Mouse (Mus musculus): ENCODE measurements around the gene Phgdh. TPM values are rescaled to one million over a fixed set of nuclear protein-coding genes. Genes with fewer than 3 reads are reported as not detected.

Phgdh gene
- polyA plus RNA-seq (2012; rRNA removed), result 108 and 129 TPM in 2 replicates

DNA sequence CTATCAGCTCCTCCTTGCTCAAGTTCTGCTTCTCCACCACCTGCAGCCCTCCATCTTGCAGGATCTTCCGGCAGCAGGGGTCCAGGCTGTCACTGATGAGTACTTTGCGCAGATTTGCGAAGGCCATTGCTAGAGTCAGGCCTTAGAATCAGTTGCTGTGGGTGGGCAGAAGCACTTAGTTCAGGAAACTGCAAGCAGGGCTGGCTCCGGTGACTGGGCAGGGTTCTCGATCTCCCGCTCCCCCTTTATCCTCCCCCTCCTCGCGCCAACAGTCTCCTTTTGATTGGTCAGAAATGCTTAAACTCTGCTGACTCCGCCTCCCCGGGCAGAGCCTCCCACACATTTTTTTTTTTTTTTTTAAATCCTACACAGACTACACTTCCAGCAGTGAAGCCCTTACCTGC lies at the start of gene Phgdh:
Gene Phgdh, minus strand, starts transcription at position 285 of the 404 bp plus-strand sequence.

DNA sequence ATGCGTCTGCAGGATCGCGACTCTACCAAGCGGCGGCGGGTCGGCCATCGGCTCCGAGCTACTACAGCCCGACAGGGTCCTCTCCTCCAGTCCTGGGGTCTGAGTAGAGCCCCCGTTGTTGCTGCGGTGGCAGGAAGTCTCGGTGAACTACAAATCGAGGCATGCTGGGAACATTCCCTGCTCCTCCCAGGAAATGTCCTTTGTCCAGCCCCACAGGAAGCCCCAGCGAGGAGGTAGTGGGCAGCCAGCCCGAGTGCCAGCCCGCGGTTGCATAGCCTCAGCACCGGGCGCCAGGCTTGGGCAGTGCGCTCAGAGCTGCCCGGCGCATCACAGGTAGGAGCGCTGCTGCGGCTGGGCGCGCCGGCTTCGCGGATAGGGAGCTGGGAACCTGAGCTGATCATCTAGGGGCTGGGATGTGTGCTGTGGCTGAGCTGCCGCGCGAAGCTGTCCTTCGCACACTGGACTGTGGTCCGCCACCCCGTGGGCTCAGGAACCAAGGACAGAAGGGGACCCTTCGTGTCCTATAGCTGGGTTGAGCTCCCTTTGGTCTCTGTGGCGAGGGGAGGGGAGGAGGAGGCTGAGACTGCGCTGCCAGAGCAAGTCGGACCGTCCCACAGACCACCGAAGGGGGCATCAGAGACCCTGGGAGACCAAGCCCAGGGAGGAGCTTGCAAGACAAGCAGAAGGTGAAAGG lies 42.6 kb upstream of the Phgdh start, which contains the start of gene Zfp697:
Gene Zfp697, plus strand, starts transcription at position 216 of the 694 bp plus-strand sequence.

GRCm38 (mm10) chr3:98280204-98280932 lies 59.4 kb downstream of the Phgdh start, which contains the start of gene Hmgcs2:
TSS of gene Hmgcs2 (plus strand) at chr3:98280435.

Other genes starting within 250 kb of the Phgdh start
- gene Adam30, start 179.4 kb downstream of the Phgdh start, polyA plus RNA-seq (2012; rRNA removed), result not detected in 2 replicates
- gene Reg4, start 117.8 kb downstream of the Phgdh start, polyA plus RNA-seq (2012; rRNA removed), result not detected in 2 replicates
- 33.3 and 35.9 TPM in 2 replicates for gene Hmgcs2, start 59.6 kb downstream of the Phgdh start, polyA plus RNA-seq (2012; rRNA removed)
- 1.3 and 1.7 TPM in 2 replicates for gene Zfp697, start 42.5 kb upstream of the Phgdh start, polyA plus RNA-seq (2012; rRNA removed)
- 0.02 TPM in 1 of 2 replicates, not detected in the other for gene Gm4450, start 117.1 kb upstream of the Phgdh start, polyA plus RNA-seq (2012; rRNA removed)
- 0.10 and 0.14 TPM in 2 replicates for gene Hsd3b4, start 170.5 kb upstream of the Phgdh start, polyA plus RNA-seq (2012; rRNA removed)
- gene Gm10681, start 248.8 kb upstream of the Phgdh start, polyA plus RNA-seq (2012; rRNA removed), result 0.10 and 0.14 TPM in 2 replicates